In the genomic region with DNA sequence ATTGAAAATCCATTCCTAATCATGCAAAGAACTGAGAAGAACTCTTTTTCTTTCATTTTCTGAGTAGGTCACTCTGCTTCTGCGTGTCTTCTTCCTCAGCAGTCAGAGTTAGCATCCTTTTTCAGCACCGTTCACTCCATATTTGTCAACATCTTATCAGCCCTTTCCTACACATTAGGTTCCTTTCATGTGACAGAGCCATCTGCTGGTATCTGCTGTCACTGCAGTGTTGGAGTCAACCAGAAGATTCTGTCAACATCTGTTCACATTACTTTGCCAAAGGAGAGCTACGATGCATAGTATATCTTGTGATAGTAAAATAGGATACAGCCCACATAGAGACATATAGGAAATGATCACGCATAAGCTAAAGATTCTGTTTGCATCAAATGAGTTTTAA, we compare ENCODE assay signal across 8 mouse cellular contexts.
A peak's percentile ranks its signal among the peaks of the same experiment; 100 is the strongest.
DNase-seq lines count a peak whose midpoint lies in the region; ATAC-seq lines count a peak whose summit lies in the region.

No protein-coding gene starts in this region.

- no peaks in the 10 kb centered on the region for H3K9me3 ChIP-seq in forebrain, embryonic 13.5 days (replicated peaks)
- no peaks in the 10 kb centered on the region for H3K9me3 ChIP-seq in liver, embryonic 16.5 days (replicated peaks; ENCODE audit: control insufficient read depth, low read length)

- H3K36me3 ChIP-seq in forebrain, embryonic 13.5 days (ENCODE audit: poor library complexity, severe bottlenecking): no peaks in the 10 kb centered on the region
- no peaks in the 10 kb centered on the region for H3K36me3 ChIP-seq in liver, embryonic 16.5 days (ENCODE audit: control insufficient read depth, insufficient read depth)

- 51% methylated on average over 4 of the region's 4 CpGs for WGBS in forebrain, embryonic 13.5 days
- WGBS in liver, embryonic 16.5 days (ENCODE audit: insufficient replicate concordance): 25% methylated on average over 4 of the region's 4 CpGs

- no peak overlapping the region for H3K4me3 ChIP-seq in forebrain, embryonic 13.5 days
- H3K4me3 ChIP-seq in liver, embryonic 16.5 days (ENCODE audit: low read depth, low read length): no peak overlapping the region

- no peak overlapping the region for H3K9ac ChIP-seq in forebrain, embryonic 13.5 days
- no peak overlapping the region for H3K9ac ChIP-seq in liver, embryonic 16.5 days (ENCODE audit: low read depth, low read length)

- ATAC-seq in forebrain, embryonic 13.5 days: peak; percentile 85
- ATAC-seq in liver, embryonic 16.5 days (ENCODE audit: low read depth): peak; percentile 69

- H3K27ac ChIP-seq in forebrain, embryonic 13.5 days: no peak overlapping the region
- no peak overlapping the region for H3K27ac ChIP-seq in liver, embryonic 16.5 days (ENCODE audit: low read length)

- DNase-seq in adrenal gland, adult 2 months: peak; percentile 34
- DNase-seq in adrenal gland, adult 8-10 months: no peak
- DNase-seq in 416B (ENCODE audit: low read depth): peak; percentile 36
- DNase-seq in c-Kit-positive CD71-positive TER-119-positive erythroid progenitor cells, embryonic 14.5 days (ENCODE audit: low spot score): peak; percentile 49
- DNase-seq in kidney, postnatal 4 days: peak; percentile 69 to 70
- peak; percentile 59 for DNase-seq in right cerebral cortex, postnatal 4 days

- no peak overlapping the region for H3K4me2 ChIP-seq in forebrain, embryonic 13.5 days
- H3K4me2 ChIP-seq in liver, embryonic 16.5 days (ENCODE audit: low read depth, low read length): no peak overlapping the region

- H3K27me3 ChIP-seq in forebrain, embryonic 13.5 days: no peaks in the 10 kb centered on the region
- H3K27me3 ChIP-seq in liver, embryonic 16.5 days (ENCODE audit: control insufficient read depth, insufficient read depth, low read depth, low read length): no peaks in the 10 kb centered on the region

- no peaks in the 10 kb centered on the region for H3K4me1 ChIP-seq in forebrain, embryonic 13.5 days
- H3K4me1 ChIP-seq in liver, embryonic 16.5 days (ENCODE audit: control insufficient read depth, low read depth, low read length): 0 out of 2 replicates have a peak, but pooled peaks cover 2% of the 10 kb centered on the region
